Mouse (Mus musculus) left cerebral cortex, adult 8-10 months (tissue): ENCODE measurements around the gene Rngtt. TPM values are rescaled to one million over a fixed set of nuclear protein-coding genes. Genes with fewer than 3 reads are reported as not detected.
A peak's percentile ranks its signal among the peaks of the same experiment; 100 is the strongest.

Source experiments
- DNase-seq, 2 experiments: peaks; one replicate each; pipeline ENCODE4 v3.0.0; 2022; ENCODE audit warnings: low spot score in 2 of 2
- microRNA-seq, 2 experiments: library from miRNA; unstranded; fragments of <30 nt; microRNA quantifications; one replicate each; pipeline ENCODE4 v1.2.0; 2022
- total RNA-seq, 4 experiments: library from RNA; stranded (reverse); gene quantifications; 2 replicates each; pipeline ENCODE4 v1.2.4; 2022

Gene Rngtt
- total RNA-seq, 4 experiments from 2014 or later = 25.7 to 30.2 (median 27.2) TPM

DNA sequence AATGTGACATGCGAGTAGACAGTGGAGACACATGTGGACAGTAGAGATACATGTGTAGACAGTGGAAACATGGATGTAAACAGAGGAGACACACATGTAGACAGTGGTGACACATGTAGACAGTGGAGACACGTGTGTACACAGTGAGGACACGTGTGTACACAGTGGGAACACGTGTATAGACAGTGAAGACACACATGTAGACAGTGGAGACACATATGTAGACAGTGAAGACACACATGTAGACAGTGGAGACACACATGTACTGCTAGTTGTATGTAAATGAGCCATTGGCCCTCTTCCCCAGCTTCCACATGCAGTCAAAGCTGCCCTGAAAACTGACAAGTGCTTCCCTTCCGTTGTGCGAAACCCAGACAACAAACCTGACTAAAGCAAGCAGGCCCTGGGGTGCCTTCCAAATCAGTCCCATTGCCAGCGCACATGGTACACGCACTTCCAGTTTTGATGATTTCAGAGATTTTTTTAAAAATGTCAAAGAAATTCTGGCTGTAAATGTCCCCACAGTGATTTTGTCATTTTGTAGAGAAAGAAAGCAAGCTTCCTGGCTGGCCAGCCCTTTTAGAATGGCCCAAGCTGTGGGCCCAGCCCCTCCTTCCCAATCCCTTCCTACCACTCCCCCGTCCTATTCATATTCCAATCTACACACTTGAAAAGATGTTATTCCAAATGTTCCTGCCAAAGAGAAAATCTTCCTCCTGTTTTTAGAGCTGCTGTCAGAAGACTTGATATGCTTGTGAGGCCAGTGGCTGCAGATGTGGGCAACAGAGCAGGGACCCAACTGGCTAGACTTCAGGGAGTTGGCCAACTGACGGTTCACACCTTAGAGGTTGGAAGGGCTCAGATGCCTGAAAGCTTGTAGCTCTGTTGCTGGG is 204.2 kb downstream of the Rngtt start:
- no peak for DNase-seq

DNA sequence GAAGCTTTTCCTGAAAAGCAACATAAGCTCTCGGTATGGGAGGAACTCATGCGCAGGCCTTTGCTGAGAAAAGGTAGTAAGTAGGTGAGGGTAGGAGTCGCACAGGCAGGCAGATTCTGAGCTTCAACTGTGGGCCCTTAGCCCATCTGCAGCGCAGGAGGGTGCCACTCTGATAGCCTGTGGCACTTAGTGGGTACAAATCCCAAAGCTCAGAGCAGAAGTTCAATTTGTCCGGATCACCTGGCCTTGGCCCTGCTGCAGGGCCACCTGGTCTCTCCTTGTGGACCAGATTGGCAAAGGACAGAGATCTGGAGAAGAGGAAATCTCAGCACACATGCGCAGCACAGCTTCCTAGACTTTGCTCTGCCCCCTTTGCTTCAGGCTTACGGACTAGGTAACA is 210.1 kb downstream of the Rngtt start:
- DNase-seq = no peak

DNA sequence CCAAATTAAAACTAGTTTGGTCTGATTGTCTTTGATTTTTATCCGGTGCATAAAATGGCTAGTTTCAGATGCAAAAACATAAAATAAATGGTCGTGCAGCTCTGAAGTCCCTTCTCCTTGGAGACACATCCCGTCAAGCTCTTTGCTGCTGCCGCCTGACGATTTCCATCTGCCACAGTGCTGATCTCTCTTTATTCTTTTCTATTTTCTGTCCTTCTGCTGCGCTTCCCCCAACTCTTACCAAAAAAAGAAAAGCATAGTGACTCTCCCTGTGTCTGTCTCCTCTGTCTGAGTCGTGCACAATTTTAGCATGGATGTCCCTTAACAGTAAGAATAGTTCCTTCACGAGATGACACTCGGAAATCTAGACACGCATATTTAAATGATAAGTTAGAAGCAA is 210.8 kb downstream of the Rngtt start:
- peak in 1 of 2 experiments; percentile 55 for DNase-seq

DNA sequence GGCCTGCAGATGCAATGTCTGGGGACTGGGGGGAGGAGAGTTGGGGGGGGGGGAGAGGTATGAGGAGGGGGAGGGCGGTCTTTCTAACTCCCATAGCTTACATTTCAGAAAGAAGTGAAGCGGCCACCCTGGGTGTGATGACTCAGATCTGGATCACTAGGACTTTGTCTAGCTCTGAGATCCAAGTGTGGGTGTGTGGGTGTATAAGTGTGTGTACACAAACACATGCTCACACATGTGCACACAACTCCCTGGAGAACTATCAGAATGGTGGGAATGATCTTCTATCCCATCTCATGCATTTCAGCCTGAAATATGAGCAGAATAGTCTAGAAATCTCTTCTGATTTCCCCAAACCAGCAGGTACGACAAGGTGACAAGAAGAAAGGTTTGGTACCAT is 213.7 kb downstream of the Rngtt start:
- no peak for DNase-seq

DNA sequence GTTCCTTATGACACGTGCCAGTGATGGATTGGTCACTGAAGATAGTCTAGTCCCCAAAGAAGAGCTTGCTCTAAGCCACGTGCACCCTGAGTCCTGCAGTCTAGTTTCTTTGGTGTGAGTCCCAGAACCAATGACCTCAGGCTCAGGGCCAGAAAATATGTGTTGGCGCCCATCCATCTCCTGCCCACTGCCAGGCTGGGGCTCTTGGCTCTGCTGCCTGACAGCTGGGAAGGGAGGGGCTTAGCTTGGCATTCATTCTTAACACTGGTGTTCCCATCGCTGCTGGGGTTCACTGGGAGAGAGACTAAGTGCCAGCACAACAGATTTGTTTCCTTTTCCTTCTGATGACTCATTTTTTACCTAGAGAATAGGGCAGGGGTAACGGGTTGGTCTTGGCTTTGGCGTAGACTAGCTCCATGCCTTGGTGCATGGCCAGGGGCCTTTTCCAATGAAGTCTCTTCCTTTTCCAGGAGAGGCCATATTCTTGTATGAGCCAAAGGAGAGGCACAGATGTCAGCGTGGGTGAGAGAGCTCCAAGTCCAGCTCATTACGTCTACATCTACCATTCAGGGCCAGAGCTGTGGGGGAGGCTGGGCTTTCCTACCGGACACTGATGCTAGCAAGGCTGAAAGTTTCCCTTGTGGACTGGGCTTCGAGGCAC is 214.5 kb downstream of the Rngtt start:
- peak in 1 of 2 experiments; percentile 53 for DNase-seq

DNA sequence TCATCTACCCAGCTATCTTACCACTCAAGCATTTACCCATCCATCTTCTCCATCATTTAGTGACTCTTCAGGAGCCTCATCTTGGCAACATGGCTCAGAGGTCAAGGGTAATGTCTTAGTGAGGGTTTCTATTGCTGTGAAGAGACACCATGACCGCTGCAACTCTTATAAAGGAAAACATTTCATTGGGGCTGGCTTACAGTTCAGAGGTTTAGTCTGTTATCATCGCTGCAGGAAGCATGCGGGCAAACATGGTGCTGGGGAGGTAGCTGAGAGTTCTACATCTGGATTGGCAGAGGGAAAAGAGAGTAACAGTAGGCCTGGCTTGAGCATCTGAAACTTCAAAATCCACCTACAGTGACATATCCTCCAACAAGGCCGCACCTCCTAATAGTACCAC is 215.2 kb downstream of the Rngtt start:
- DNase-seq = no peak

DNA sequence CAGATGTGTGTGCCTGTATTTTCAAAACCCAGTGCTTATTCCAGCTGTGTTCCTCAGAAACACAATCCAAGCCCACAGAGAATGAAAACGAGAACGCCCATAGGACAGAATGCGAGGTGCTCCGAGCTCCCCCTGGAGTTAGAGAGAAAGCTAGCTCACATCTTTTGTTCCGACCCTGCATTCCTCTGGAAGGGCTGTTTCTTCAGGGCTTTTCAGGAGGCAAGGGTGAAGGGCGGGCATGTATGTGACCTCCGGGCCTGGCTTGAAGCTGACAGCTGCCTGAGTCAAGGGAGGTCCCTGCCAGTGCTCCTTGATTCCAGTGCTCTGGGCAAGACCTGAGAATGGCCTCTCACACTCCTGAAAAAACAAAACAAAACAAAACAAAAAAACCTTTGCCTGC is 216.0 kb downstream of the Rngtt start:
- no peak for DNase-seq

DNA sequence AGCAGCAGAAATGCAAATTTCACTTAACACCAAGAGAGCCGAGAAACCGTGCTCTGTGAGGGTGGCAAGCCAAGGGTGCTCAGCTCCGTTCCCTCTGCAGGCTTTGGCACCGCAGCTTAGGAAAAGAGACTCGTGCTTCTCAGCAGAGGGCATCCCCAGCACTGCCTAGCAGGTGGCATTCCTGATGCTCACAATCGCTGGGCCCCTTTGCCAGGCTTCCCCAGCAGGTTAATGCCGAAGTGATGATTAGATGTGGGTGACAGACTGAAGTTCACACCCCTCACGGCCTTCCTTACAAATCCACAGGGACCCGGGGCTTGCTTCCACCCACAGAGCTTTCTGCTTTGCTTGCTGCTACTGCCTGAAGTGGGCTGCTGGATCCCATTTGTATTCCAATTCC is 216.6 kb downstream of the Rngtt start:
- peak; percentile 43 to 57 for DNase-seq

DNA sequence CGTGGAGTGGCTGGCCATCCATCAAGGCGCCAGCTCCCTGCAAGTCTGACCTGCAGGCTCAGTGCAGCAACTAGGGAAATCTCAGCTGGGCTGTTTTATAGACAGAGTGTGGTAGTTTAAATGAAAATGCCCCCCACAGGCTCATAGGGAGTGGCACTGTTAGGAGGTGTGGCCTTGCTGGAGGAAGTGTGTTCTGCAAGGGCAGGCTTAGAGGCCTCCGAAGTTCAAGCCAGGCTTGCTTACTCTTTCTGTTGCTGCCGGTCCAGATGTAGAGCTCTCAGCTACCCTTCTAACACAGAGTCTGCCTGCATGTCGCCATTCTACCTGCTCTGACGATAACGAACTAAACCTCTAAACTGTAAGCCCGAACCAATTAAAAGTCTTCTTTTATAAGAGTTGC is 222.5 kb downstream of the Rngtt start:
- no peak for DNase-seq

DNA sequence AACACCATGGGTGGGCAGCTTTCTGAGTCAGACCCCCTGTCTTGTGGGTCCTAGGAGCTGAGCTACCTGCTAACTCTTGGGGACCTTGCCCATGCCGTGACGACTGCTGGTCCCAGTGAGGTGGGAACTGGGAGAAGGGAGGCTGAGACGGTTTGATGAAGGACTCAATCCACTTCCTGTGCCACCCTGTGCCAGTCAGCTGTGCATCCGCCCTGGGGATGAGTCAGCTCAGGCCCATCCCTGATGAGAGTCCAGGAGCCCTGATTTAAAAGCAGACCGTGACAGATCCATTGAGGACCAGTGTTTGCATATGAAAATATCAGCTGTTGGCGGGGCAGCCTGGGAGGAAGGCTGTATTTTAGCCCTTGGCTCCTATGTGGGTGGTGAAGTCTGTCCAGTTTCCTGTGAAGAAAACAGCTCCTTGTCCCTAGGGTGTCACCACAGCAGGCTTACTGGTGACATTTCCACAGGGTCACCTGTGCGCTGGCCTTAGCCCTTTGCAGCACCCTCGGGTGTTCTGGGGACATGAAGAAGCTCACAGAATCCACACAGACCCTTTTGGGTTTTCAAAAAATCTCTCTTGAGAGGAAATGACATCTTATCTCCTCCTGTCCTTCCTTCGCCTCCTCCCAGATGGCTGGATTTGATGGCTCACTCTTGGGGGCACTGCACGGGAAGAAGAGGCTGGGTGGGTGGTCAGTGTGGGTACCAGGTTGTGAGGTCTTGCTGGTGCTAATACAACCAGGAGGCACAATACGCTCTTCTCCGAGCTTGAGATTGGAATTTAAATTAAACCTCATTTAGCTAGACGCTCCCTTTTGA is 234.9 kb downstream of the Rngtt start:
- DNase-seq = no peak

DNA sequence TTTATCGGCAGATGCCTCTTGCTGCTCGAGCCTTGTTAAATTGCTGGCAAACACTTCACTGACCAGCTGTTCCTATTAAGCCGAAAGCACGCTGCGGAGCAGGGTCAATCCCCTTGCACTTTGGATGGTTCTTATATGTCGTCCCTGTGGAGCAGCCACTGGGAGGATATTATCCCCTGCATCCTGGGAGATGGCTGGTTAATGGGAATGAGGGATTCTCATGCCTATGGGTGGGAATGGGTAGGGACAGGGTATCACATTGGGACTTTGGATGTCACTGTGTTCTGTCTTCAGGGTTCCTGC is 235.4 kb downstream of the Rngtt start:
- no peak for DNase-seq

DNA sequence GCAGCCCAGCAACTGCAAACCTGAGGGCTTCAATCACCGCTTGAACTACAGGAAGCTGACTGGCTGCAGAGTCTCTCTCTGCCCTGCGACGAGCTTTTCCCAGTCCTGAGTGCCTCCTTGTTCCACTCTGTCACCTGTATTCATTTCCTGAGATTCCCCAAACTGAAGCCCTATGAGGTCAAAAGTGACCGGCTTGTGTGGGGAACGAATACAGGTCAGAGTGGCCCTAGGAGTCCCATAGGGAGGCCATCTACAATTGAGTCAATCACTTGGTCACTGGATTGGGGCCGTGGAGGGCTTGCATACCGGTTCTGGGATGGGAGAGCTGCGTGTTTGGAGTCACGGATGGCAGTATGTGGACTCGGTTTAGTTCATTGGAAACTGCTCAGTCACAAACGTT is 236.2 kb downstream of the Rngtt start:
- no peak for DNase-seq

DNA sequence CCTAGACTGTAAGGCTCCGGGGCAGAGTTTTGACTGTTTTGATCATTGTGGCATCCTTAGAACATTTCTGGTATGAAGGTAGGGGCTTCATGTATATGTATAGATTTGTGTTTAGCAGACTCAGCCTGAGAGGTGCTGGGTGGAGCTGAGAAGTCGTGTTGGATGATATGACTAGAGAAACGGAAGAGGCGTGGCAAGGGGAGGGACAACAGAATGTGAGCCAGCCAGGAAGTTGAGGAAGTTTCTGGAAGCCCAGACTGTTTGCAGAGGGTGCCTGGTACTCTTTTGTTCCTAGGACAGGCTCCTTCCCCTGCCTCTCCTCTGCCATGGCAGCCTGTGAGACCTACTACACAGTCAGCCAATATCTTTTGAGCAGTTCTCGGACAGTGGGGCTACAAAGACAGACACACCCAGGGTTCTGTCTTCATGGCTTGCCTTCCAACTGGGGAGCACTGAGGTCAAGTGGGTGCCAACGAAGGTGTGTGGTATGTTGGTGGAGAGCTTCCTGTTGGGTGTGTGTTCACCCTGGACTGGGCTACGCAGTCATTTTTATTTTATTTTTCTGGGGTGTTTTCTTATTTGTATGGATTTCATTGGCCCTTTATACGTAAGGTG is 237.3 kb downstream of the Rngtt start:
- DNase-seq = no peak

DNA sequence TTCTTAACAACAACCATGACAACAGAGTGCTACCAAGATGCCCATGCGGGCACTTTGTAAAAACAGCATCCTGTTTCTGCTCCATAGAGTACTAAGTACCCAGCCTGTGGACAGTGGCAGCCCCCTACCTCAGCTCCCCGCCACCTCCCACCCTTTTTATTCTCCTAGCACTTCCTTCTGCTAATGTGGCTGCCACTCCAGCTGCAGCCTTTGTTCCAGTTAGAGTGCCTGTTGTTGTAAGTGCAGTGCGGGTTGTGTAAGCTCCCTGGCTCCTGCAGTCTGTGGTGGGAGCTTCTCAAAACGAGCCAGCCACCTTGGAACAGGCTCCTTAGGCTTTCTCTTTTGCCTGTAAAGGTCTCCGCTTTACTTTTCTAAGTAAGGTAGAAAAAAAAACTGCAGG is 239.5 kb downstream of the Rngtt start:
- no peak for DNase-seq

Small RNA genes within 50 kb of the gene (microRNA-seq; reads per million reads assigned to microRNA genes)
- 0 reads per million in 2 experiments for gene Mir8118

Other genes with a start within 250 kb of the Rngtt start
- gene Gabrr2, start 247.3 kb upstream of the Rngtt start, total RNA-seq = under 1 TPM; 0.58 to 0.96 (median 0.83) TPM
- under 1 TPM in 1 of 4 experiments, not detected in 3; 0.36 TPM for gene Gabrr1, start 177.8 kb upstream of the Rngtt start, total RNA-seq
- gene Pm20d2, start 120.6 kb upstream of the Rngtt start, total RNA-seq = 1 to 10 TPM; 5.9 to 7.3 (median 6.7) TPM
- gene Srsf12, start 101.3 kb upstream of the Rngtt start, total RNA-seq = 10 to 100 TPM; 22.2 to 27.9 (median 23.8) TPM
- 100 to 1,000 TPM; 141 to 154 (median 144) TPM for gene Pnrc1, start 20.1 kb upstream of the Rngtt start, total RNA-seq